In the genomic region with DNA sequence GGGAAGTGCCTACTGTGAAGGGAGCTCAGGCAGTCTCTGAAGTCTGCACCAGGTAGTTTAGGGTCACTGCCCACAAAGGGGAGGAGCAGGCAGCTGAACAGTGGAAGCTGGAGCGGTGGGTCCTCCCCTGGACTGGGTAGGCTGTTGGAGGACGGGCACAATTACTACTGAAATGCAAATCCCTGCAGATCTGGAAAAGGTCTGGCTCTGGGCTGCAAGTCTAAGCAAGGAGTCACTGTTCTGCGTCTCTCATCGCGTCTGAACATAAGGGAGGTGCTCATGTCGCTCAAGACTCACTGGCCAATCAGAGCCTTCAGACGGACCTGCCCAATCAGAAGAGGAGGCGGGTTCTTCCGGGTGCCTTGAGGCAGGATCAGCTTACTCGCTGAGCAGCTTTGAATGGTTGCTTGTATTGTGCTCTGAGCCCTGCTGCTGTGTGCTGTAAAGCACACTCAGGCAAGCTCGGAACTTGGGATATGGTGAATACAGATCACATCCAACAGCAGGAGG, we compare ENCODE assay signal across 8 mouse cellular contexts. TPM values are rescaled to one million over a fixed set of nuclear protein-coding genes. Genes with fewer than 3 reads are reported as not detected.
DNase-seq lines count a peak whose midpoint lies in the region; ATAC-seq and TF ChIP-seq lines count a peak whose summit lies in the region.

No protein-coding gene starts in this region.

- WGBS in forebrain, embryonic 14.5 days: 1% methylated on average over 11 of the region's 11 CpGs
- WGBS in liver, postnatal 0 days (ENCODE audit: insufficient replicate concordance): under 1% methylated on average over 11 of the region's 11 CpGs
- under 1% methylated on average over 11 of the region's 11 CpGs for WGBS in neural tube, embryonic 15.5 days

- no peaks in the 10 kb centered on the region for H3K9me3 ChIP-seq in forebrain, embryonic 14.5 days (replicated peaks; ENCODE audit: control insufficient read depth, low read length)
- no peaks in the 10 kb centered on the region; the same call in 1 of the 2 replicates for H3K9me3 ChIP-seq in liver, postnatal 0 days (ENCODE audit: low read length)
- H3K9me3 ChIP-seq in neural tube, embryonic 15.5 days (replicated peaks): no peaks in the 10 kb centered on the region

- peak; percentile 94 for DNase-seq in ES-CJ7 (ENCODE audit: low read depth, low spot score)
- peak; percentile 22 for DNase-seq in cerebellum, adult 11 months
- DNase-seq in forebrain, embryonic 14.5 days (ENCODE audit: low spot score): peak; percentile 97
- DNase-seq in heart, postnatal 25 days (ENCODE audit: low spot score): peak; percentile 24
- DNase-seq in layer of hippocampus, adult 11-12 months (ENCODE audit: low spot score): peak; percentile 55
- DNase-seq in liver, postnatal 0 days: peak; percentile 63
- peak; percentile 76 for DNase-seq in testis, postnatal 10 days (ENCODE audit: low spot score)

- TF ChIP-seq EP300 in liver, postnatal 0 days (IDR thresholded peaks at IDR 0.05; ENCODE audit: low read depth): no peak

- peak overlapping the region; percentile 60 for H3K4me2 ChIP-seq in forebrain, embryonic 14.5 days (ENCODE audit: low read length)
- peak overlapping the region; percentile 64 for H3K4me2 ChIP-seq in liver, postnatal 0 days (ENCODE audit: low read depth, low read length)
- H3K4me2 ChIP-seq in neural tube, embryonic 15.5 days: peak overlapping the region; percentile 85

- peak overlapping the region; percentile 58 for H3K9ac ChIP-seq in forebrain, embryonic 14.5 days (ENCODE audit: low read length)
- peak overlapping the region; percentile 3; the same call in 1 of the 2 replicates for H3K9ac ChIP-seq in liver, postnatal 0 days (replicated peaks)
- H3K9ac ChIP-seq in neural tube, embryonic 15.5 days (replicated peaks): peak overlapping the region; percentile 69

- H3K4me3 ChIP-seq in forebrain, embryonic 14.5 days (ENCODE audit: low read depth, low read length): peak overlapping the region; percentile 40
- peak overlapping the region; percentile 45 for H3K4me3 ChIP-seq in liver, postnatal 0 days (ENCODE audit: low read depth, low read length)
- peak overlapping the region; percentile 60 for H3K4me3 ChIP-seq in neural tube, embryonic 15.5 days (replicated peaks)

- peak overlapping the region; percentile 61 for H3K27ac ChIP-seq in forebrain, embryonic 14.5 days (ENCODE audit: low read depth, low read length)
- no peak overlapping the region for H3K27ac ChIP-seq in liver, postnatal 0 days (ENCODE audit: low read depth)
- peak overlapping the region; percentile 86 for H3K27ac ChIP-seq in neural tube, embryonic 15.5 days (replicated peaks)

- H3K27me3 ChIP-seq in forebrain, embryonic 14.5 days (replicated peaks; ENCODE audit: control insufficient read depth, insufficient read depth, low read length): no peaks in the 10 kb centered on the region
- no peaks in the 10 kb centered on the region for H3K27me3 ChIP-seq in liver, postnatal 0 days (ENCODE audit: insufficient read depth, low read length)
- no peaks in the 10 kb centered on the region for H3K27me3 ChIP-seq in neural tube, embryonic 15.5 days (replicated peaks)

- no peaks in the 10 kb centered on the region for H3K36me3 ChIP-seq in forebrain, embryonic 14.5 days (ENCODE audit: control insufficient read depth, insufficient read depth, low read length)
- no peaks in the 10 kb centered on the region for H3K36me3 ChIP-seq in liver, postnatal 0 days (replicated peaks; ENCODE audit: insufficient read depth, low read length)
- H3K36me3 ChIP-seq in neural tube, embryonic 15.5 days: no peaks in the 10 kb centered on the region

- H3K4me1 ChIP-seq in forebrain, embryonic 14.5 days (ENCODE audit: control insufficient read depth, insufficient read depth, low read length): no peaks in the 10 kb centered on the region
- no peaks in the 10 kb centered on the region for H3K4me1 ChIP-seq in liver, postnatal 0 days (ENCODE audit: insufficient read depth)
- peaks cover 8% of the 10 kb centered on the region for H3K4me1 ChIP-seq in neural tube, embryonic 15.5 days

- no peak for TF ChIP-seq CTCF in liver, postnatal 0 days (IDR thresholded peaks at IDR 0.05; ENCODE audit: low read depth)

- intact Hi-C loops in heart, postnatal 25 days (cut with DNase I): no loop called here

- peak; percentile 100 for ATAC-seq in forebrain, embryonic 14.5 days
- ATAC-seq in liver, postnatal 0 days: peak; percentile 93
- peak; percentile 100 for ATAC-seq in neural tube, embryonic 15.5 days (ENCODE audit: low FRiP score)

RNA-seq across cellular contexts. Expression of gene Ptchd3, which starts 17.8 kb away (rescaled TPM):
- not detected in 2 replicates for polyA plus RNA-seq in forebrain, embryonic 14.5 days (2014; fragmentation: Nextera tagmentation; extraction: Ambion mirVana)
- total RNA-seq in heart, postnatal 25 days (2021): under 1 TPM; 0.26 to 0.28 TPM
- not detected in 2 replicates for polyA plus RNA-seq in liver, postnatal 0 days (2015; fragmentation: Nextera tagmentation; extraction: Ambion mirVana)
- polyA plus RNA-seq in neural tube, embryonic 15.5 days (2015; fragmentation: Nextera tagmentation; extraction: Ambion mirVana): not detected in 2 replicates

Comparison
In these comparisons a context has a peak if more than half of its experiments do, and no peak if none do; other contexts are left out.
1. DNase-seq: peak in every context shown above with its lines; median percentile 97 in forebrain, embryonic 14.5 days; 94 in ES-CJ7; 76 in testis, postnatal 10 days; 63 in liver, postnatal 0 days; 55 in layer of hippocampus, adult 11-12 months; 24 in heart, postnatal 25 days; 22 in cerebellum, adult 11 months.
2. H3K9ac ChIP-seq: peak in every context shown above with its lines; median percentile 69 in neural tube, embryonic 15.5 days; 58 in forebrain, embryonic 14.5 days; 3 in liver, postnatal 0 days.